Mouse (Mus musculus) thymus, postnatal 36 days (tissue): ENCODE data around the gene Rpap1.

Experiments
- DNase-seq, 2 experiments: peaks; one replicate each; pipeline ENCODE4 v3.0.0; 2022; ENCODE audit warnings: mixed read lengths in 2 of 2

Gene Rpap1

DNA sequence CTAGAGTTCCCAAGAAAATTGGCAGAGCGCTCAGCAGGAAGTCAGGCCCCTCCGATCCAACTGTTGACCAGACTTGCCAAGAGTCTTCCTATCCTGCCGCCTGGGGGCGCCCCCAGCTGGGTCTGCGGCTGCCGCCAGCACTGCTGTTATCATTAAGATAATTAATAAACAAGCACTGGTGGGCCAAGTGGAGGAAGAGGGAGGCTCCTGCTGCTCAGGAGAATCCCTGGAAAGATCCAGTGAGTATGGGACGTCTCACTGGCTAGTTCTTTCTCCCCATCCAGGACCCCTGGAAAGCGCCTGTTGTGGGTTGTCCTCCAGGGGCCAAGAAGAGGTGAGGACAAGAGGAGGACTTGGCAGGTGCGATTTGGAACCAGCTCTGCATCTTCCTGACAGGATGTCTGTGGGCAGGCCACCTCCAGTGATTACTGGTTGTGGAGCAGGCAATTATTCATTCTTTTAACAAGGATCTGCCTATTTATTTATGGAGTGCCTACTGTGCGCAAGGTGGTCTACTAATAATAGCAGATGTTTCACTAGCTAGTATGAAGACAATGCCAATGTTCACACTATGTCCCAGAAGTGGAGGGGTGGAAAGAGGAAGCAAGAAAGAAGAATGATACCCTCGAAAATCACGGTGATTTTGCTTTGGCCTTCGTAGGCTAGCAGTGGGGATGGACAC lies 11.1 kb upstream of the Rpap1 start:
- peak; percentile 32 to 35 for DNase-seq

DNA sequence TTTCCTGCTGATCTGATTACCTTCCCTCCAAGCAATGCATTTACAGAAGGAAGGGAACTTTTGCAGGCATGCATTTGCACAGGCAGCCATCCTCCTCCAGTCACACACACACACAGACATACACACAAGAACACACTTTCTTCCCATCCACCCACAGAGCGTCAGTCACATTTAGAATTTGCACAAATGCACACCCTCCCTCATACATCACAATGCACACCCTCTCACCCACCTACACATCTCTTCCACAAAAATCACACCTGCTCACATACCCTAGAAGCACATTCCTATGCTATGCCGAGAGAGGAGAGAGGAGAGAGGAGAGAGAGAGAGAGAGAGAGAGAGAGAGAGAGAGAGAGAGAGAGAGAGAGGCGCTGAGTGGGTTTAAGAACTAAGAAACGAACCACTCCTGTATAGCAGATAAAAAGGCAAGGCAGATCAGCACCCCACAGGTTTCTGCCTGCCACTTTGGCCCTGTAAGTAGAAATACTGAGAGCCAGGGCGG lies 10.0 kb upstream of the Rpap1 start, which contains the start of gene Tyro3:
TSS of gene Tyro3 (plus strand) at position 455 of the 505 bp plus-strand sequence.
- no peak for DNase-seq

DNA sequence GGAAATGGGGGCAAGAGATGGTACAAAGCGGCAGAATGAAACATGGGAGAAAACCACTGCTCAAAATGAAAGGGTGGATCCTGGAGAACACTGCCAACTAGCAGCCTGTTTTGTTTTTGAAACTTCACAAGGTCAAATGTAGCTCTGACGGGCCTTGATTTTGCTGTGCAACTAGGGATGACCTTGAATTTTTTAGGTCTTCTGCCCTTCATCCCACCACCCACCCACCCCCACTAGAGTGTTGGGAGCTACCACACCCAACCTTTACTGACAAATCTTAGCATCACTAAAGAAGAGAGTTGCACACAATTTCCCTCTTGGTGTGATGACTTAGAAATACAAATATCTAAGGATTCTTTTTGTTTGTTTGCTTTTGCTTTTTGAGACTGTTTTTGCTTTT lies 2.7 kb upstream of the Rpap1 start:
- DNase-seq, result no peak

- peak; percentile 22 to 33 for DNase-seq
Measured at GRCm38 (mm10) chr2:119767246-119767645, 20.1 kb downstream of the Rpap1 start.

GRCm38 (mm10) chr2:119763924-119764323 lies 23.4 kb downstream of the Rpap1 start:
- DNase-seq, result no peak

- no peak for DNase-seq
Measured at GRCm38 (mm10) chr2:119762276-119762675, 25.1 kb downstream of the Rpap1 start.

- DNase-seq, result no peak
Measured at GRCm38 (mm10) chr2:119760251-119760650, 27.1 kb downstream of the Rpap1 start, which contains the start of gene Ltk. Gene Ltk (minus strand): TSS chr2:119760431.

DNA sequence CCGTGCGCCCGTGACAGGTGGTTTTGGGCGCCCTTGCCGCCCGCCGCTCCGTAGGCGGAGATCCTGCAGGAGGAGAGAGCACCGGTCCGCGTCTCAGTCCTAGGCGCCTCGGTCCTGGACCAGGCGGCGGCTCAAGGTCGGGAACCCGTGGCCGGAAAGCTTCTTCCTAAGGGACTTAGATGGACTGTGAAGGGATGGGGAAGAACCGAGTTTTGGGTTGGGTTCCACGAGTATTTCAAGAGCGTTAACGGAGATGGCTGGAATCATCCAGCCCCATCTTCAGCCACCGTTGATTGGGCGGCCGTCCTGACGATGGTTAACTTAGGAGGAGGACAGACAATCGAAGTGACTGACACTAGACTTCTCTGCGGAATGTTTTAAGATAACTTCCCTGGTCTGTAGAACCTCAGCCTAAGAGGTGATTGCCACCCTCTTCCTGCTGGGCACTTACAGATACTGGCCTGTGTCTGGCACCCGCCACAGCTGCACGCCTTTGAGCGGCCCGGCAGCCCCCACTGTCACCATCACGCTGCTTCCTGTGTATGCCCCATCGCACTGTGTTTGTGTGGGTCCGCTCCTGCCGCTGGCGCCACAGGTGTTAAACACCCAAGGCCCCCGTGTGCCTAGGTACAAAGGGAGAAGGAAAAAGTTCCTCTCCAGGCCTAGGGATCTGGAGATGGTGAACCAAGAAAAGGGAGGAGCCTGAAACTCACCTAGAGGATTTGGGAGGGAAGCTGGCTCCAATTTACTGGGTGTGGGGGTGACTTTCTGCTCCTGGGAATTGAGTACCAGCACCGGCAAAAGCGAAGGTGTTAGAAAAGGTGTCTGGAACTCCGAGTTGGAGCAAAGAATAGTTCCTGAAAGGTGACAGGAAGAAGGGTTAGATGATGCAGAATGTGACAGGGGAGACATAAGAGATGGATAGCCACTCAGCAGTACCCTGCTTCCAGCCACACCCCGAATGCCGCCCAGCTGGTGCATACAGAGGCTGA lies 28.2 kb downstream of the Rpap1 start:
- DNase-seq, result peak; percentile 53 to 72

DNA sequence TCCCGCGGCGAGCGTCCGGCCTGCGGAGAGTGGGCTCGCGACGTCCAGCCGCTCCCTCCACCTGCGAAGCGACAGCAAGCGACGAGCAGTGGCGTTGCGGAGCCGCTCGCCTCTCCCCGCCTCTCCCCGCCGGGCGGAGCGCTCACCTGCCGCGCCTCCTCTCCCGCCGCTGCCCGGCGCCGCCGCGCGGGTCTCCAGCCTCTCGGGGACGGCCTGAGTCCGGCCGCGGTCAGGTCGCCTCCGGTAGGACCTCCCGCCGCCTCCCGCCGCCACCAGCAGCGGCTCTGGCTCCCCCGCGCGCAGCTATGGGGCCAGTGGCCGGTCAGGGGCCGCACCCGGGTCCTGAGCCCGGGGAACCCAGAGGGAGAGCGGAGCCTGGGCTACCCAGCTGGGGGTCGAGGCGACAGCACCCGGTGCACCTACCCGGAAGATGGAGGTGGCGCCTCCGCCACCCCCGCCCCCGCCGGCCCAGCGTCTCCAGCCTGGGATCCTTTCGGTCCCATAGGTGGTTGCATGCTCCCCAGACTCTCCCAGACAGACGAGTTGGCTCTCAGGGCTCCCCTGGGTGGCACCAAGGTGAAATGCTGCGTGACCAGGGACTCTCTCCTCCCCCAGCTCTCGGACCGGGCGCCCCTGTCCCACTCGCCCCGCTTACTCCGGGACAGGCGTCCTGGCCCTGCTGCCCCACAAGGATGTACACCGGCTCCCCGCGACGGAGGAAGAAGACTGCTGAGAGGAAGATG lies 29.1 kb downstream of the Rpap1 start:
- peak; percentile 41 to 50 for DNase-seq

DNA sequence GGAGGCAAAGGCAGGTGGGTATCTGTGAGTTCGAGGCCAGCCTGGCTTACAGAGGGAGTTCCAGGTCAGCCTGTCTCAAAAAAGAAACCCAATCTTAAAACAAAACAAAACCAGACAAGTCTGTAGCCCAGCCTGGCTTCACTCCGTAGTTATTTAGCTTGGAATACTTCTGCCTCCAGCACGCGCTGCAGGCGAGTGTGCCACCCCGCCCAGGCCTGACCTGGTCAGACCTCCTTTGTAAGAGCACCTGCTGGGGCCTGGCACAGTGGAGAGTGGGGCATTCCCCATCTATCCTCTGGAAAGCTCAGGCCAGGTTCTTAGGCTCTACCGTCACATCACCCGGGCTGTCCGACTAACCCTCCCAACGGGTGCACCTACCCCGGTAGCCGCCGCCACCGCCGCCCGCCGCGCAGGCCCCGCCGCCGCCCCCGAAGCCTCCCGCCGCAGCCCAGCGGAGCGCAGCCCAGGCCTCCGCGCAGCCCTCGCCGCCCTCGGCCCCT lies 29.7 kb downstream of the Rpap1 start:
- DNase-seq, result peak in 1 of 2 experiments; percentile 15

DNA sequence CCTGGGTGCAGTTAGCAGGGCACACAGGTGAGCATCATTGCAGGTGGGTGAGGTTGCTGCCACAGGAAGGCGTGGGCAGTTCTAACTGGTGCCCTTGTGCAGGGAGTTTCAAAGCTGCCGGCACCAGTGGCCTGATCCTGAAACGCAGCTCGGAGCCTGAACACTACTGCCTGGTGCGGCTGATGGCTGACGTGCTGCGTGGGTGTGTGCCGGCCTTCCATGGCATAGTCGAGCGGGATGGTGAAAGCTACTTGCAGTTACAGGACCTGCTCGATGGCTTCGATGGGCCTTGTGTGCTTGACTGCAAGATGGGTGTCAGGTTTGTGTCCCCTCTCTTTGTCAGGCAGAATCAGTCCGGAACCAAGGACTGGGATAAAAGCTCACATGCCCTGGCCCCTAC lies 38.1 kb downstream of the Rpap1 start:
- DNase-seq, result no peak

GRCm38 (mm10) chr2:119747554-119747953 lies 39.8 kb downstream of the Rpap1 start:
- DNase-seq, result no peak

GRCm38 (mm10) chr2:119745281-119745680 lies 42.1 kb downstream of the Rpap1 start:
- no peak for DNase-seq

DNA sequence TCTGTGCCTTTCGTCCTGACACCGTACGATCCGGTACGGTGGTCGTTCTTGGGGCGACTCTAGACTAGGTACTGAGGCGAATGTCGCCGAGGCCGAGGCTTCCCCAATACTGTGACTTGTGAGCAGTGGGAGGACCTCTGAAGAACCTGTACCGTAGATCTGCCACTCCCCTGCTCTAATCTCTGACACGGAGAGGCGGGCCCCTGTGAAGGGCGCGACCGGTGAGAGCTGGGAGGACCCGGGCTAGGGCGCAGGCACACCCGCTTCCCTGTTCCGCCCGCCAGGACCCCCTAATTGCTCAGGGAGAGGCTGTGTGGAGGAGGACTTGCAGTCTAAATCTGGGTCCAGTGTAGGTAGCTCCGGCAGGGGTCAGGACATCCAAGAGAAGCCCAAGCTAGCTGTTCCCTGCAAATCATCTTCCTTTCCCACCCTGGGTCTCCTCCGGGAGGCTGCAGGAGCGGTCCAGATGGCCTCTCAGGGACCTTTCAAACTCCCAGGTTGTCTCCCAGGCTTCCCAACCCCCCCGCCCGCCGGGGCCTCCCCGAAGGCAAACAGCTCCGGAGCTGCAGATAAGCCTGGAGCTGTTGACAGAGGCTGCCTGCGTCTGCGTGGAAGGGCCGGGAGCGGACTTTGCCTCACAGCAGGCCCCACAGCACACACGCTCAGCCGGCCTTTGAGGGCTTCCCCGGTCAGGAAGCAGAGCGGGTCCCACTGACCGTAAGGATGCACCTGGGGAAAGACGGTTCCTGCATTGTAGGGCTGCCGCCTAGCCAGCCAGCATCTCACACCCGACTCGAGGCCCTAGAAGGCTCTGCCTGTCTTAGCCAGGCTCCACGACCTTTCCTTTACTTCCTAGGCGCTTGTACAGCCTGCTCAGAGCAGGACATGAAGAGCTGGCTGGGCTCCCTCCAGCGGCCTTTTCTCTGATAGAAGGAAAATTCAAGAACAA lies 42.9 kb downstream of the Rpap1 start:
- peak; percentile 16 to 32 for DNase-seq

- DNase-seq, result no peak
Measured at GRCm38 (mm10) chr2:119743808-119744162, 43.6 kb downstream of the Rpap1 start.

DNA sequence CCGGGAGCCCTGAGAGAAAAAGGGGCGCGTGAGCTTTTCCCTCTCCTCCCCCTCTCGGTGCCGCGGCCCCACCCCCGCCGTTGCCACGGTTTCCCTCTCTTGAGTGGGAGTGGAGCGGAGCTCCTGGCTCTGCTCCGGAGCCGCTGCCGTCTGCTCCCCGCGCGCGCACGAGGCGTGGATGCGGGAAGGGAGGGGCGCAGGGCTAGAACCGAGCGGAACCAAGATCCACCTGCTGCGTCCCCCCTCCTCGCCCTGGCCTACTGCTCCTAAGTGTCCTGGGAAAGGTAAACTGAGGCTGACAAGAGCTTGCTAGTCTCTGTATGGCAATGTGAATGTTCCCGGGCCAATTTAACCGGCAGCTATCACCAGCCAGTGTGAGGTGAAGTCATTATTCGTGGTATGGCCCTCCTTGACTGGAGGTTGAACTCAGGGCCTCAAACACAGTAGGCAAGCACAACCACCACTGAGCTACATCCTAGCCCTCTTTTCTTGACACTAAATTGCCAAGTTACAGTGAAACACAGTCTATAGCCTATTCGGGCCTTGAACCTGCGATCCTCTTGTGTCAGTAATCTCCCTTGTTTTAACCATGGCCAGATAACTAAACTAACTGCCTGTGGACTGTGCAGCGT lies 44.0 kb downstream of the Rpap1 start:
- peak in 1 of 2 experiments; percentile 45 for DNase-seq

GRCm38 (mm10) chr2:119742461-119743175 lies 44.7 kb downstream of the Rpap1 start:
- DNase-seq, result peak; percentile 65 to 76

GRCm38 (mm10) chr2:119741581-119742411 lies 45.5 kb downstream of the Rpap1 start, which contains the start of gene Itpka:
Gene Itpka (plus strand): TSS chr2:119742337.
- DNase-seq, result peak; percentile 75 to 78

- no peak for DNase-seq
Measured at GRCm38 (mm10) chr2:119740567-119740966, 46.8 kb downstream of the Rpap1 start.
